Mouse (Mus musculus) layer of hippocampus, adult 18-20 months (tissue): ENCODE measurements at regions not wholly inside any gene's neighbourhood (a gene's known extent, or its start where the extent isn't known, plus 50 kb on each side); places are given as distances from the start of the nearest gene placed in this dataset.
"Not testable (repeated sequence)": the region's sequence is repeated elsewhere in the genome, so short reads cannot be mapped to it uniquely, and the experiment has no call there.

Source experiments
- DNase-seq, 2 experiments: peaks; one replicate each; pipeline ENCODE4 v3.0.0; 2022; ENCODE audit warnings: low spot score in 2 of 2

GRCm38 (mm10) chr9:113101733-113102132 lies 606.3 kb downstream of the Pdcd6ip start:
- no peak for DNase-seq

- no peak for DNase-seq
These were observed 607.4 kb downstream of the Pdcd6ip start for GRCm38 (mm10) chr9:113100641-113101040.

GRCm38 (mm10) chr9:113095421-113095820 lies 612.6 kb downstream of the Pdcd6ip start:
- DNase-seq, result not testable (repeated sequence)

GRCm38 (mm10) chr9:113093863-113094390 lies 614.1 kb downstream of the Pdcd6ip start:
- DNase-seq, result no peak

- no peak for DNase-seq
These were observed 616.2 kb downstream of the Pdcd6ip start for GRCm38 (mm10) chr9:113091881-113092280.

- DNase-seq, result peak; percentile 19 to 32
These were observed 620.3 kb downstream of the Pdcd6ip start for GRCm38 (mm10) chr9:113087786-113088185.

GRCm38 (mm10) chr9:113085281-113085810 lies 622.7 kb downstream of the Pdcd6ip start:
- no peak for DNase-seq

- DNase-seq, result no peak
These were observed 633.2 kb downstream of the Pdcd6ip start for GRCm38 (mm10) chr9:113074866-113075265.

- no peak for DNase-seq
These were observed 650.6 kb downstream of the Pdcd6ip start for GRCm38 (mm10) chr9:113057415-113057814.

- DNase-seq, result peak; percentile 33 to 62
These were observed 663.4 kb downstream of the Pdcd6ip start for GRCm38 (mm10) chr9:113044556-113045178.

GRCm38 (mm10) chr9:113040885-113041284 lies 667.2 kb downstream of the Pdcd6ip start:
- DNase-seq, result no peak

- DNase-seq, result no peak
These were observed 674.1 kb downstream of the Pdcd6ip start for GRCm38 (mm10) chr9:113033996-113034395.

- no peak for DNase-seq
These were observed 679.0 kb downstream of the Pdcd6ip start for GRCm38 (mm10) chr9:113029091-113029490.

GRCm38 (mm10) chr9:113026904-113027193 lies 681.2 kb downstream of the Pdcd6ip start:
- no peak for DNase-seq

GRCm38 (mm10) chr9:113026096-113026903 lies 681.8 kb downstream of the Pdcd6ip start:
- DNase-seq, result no peak

- no peak for DNase-seq
These were observed 686.0 kb downstream of the Pdcd6ip start for GRCm38 (mm10) chr9:113021866-113022645.

- DNase-seq, result peak in 1 of 2 experiments; percentile 31
These were observed 688.5 kb downstream of the Pdcd6ip start for GRCm38 (mm10) chr9:113019576-113019975.

GRCm38 (mm10) chr9:113008106-113008505 lies 700.0 kb downstream of the Pdcd6ip start:
- no peak for DNase-seq

GRCm38 (mm10) chr9:112996204-112996603 lies 711.9 kb downstream of the Pdcd6ip start:
- DNase-seq, result no peak

- DNase-seq, result no peak
These were observed 713.3 kb downstream of the Pdcd6ip start for GRCm38 (mm10) chr9:112994774-112995173.

- DNase-seq, result no peak
These were observed 714.4 kb downstream of the Pdcd6ip start for GRCm38 (mm10) chr9:112993627-112994026.
